Mouse (Mus musculus): ENCODE measurements at regions not wholly inside any gene's neighbourhood (a gene's known extent, or its start where the extent isn't known, plus 50 kb on each side); places are given as distances from the start of the nearest gene placed in this dataset.
A peak's percentile ranks its signal among the peaks of the same experiment; 100 is the strongest.

- WGBS: 92% methylated on average over 3 of the region's 3 CpGs
These were observed 287.4 kb upstream of the Pkdcc start for GRCm38 (mm10) chr17:82927681-82928080.

GRCm38 (mm10) chr17:82929511-82929910 is 285.6 kb upstream of the Pkdcc start:
- Histone ChIP-seq H3K9ac (no peak overlapping the region), H3K4me1 (0 out of 2 replicates have a peak, but pooled peaks cover 3% of the 10 kb centered on the region), H3K27me3 (no peaks in the 10 kb centered on the region), H3K9me3 (no peaks in the 10 kb centered on the region), H3K4me2 (no peak overlapping the region), H3K36me3 (replicated peaks) (no peaks in the 10 kb centered on the region), H3K27ac (peak overlapping the region; percentile 19; the same call in 1 of the 2 replicates), H3K4me3 (replicated peaks) (no peak overlapping the region)
- WGBS: 31% methylated on average over 3 of the region's 3 CpGs
- peak; percentile 77; the same call in 1 of the 2 replicates for ATAC-seq (ENCODE audit: low FRiP score)

More at GRCm38 (mm10) chr17:82927681-82928080, 287.4 kb upstream of the Pkdcc start:
- no peak overlapping the region for H3K27ac ChIP-seq
- no peak overlapping the region for H3K4me3 ChIP-seq (replicated peaks)
- no peaks in the 10 kb centered on the region for H3K36me3 ChIP-seq (replicated peaks)
- no peak overlapping the region for H3K4me2 ChIP-seq
- no peaks in the 10 kb centered on the region for H3K9me3 ChIP-seq
- H3K4me1 ChIP-seq: 0 out of 2 replicates have a peak, but pooled peaks cover 3% of the 10 kb centered on the region
- no peak overlapping the region for H3K9ac ChIP-seq
- ATAC-seq (ENCODE audit: low FRiP score): no peak
- H3K27me3 ChIP-seq: no peaks in the 10 kb centered on the region

GRCm38 (mm10) chr17:82930738-82931137 is 284.4 kb upstream of the Pkdcc start:
- Histone ChIP-seq H3K4me2 (no peak overlapping the region), H3K27ac (no peak overlapping the region), H3K4me1 (0 out of 2 replicates have a peak, but pooled peaks cover 3% of the 10 kb centered on the region), H3K9ac (no peak overlapping the region), H3K9me3 (no peaks in the 10 kb centered on the region), H3K27me3 (no peaks in the 10 kb centered on the region), H3K4me3 (replicated peaks) (no peak overlapping the region), H3K36me3 (replicated peaks) (no peaks in the 10 kb centered on the region)
- whole genome bisulfite sequencing: 57% methylated on average over 1 of the region's 1 CpGs
- no peak for ATAC-seq (ENCODE audit: low FRiP score)

GRCm38 (mm10) chr17:82931476-82931875 is 283.6 kb upstream of the Pkdcc start:
- H3K9ac ChIP-seq: no peak overlapping the region
- H3K9me3 ChIP-seq: no peaks in the 10 kb centered on the region
- 0 out of 2 replicates have a peak, but pooled peaks cover 3% of the 10 kb centered on the region for H3K4me1 ChIP-seq
- no peak overlapping the region for H3K27ac ChIP-seq
- H3K4me2 ChIP-seq: no peak overlapping the region
- WGBS: 97% methylated on average over 4 of the region's 4 CpGs
- H3K4me3 ChIP-seq (replicated peaks): no peak overlapping the region
- no peaks in the 10 kb centered on the region for H3K36me3 ChIP-seq (replicated peaks)
- ATAC-seq (ENCODE audit: low FRiP score): no peak
- H3K27me3 ChIP-seq: no peaks in the 10 kb centered on the region

GRCm38 (mm10) chr17:82936836-82937235 is 278.3 kb upstream of the Pkdcc start:
- H3K9ac ChIP-seq: no peak overlapping the region
- no peaks in the 10 kb centered on the region for H3K4me1 ChIP-seq
- H3K27ac ChIP-seq: no peak overlapping the region
- no peaks in the 10 kb centered on the region for H3K36me3 ChIP-seq (replicated peaks)
- no peaks in the 10 kb centered on the region for H3K27me3 ChIP-seq
- no peak overlapping the region for H3K4me2 ChIP-seq
- 73% methylated on average over 3 of the region's 3 CpGs for WGBS
- no peak for ATAC-seq (ENCODE audit: low FRiP score)
- no peak overlapping the region for H3K4me3 ChIP-seq (replicated peaks)
- H3K9me3 ChIP-seq: no peaks in the 10 kb centered on the region

GRCm38 (mm10) chr17:82946083-82946482 is 269.0 kb upstream of the Pkdcc start:
- H3K27ac ChIP-seq: no peak overlapping the region
- H3K4me3 ChIP-seq (replicated peaks): no peak overlapping the region
- no peaks in the 10 kb centered on the region for H3K36me3 ChIP-seq (replicated peaks)
- 61% methylated on average over 4 of the region's 4 CpGs for WGBS
- no peaks in the 10 kb centered on the region for H3K27me3 ChIP-seq
- H3K9me3 ChIP-seq: no peaks in the 10 kb centered on the region
- ATAC-seq (ENCODE audit: low FRiP score): no peak
- no peak overlapping the region for H3K4me2 ChIP-seq
- H3K4me1 ChIP-seq: no peaks in the 10 kb centered on the region
- H3K9ac ChIP-seq: no peak overlapping the region

- Histone ChIP-seq H3K9ac (no peak overlapping the region), H3K4me3 (replicated peaks) (no peak overlapping the region), H3K4me2 (no peak overlapping the region), H3K27me3 (no peaks in the 10 kb centered on the region), H3K4me1 (no peaks in the 10 kb centered on the region), H3K36me3 (replicated peaks) (no peaks in the 10 kb centered on the region), H3K9me3 (no peaks in the 10 kb centered on the region), H3K27ac (no peak overlapping the region)
- WGBS: 41% methylated on average over 4 of the region's 4 CpGs
- ATAC-seq (ENCODE audit: low FRiP score): no peak
These were observed 265.3 kb upstream of the Pkdcc start for GRCm38 (mm10) chr17:82949794-82950193.

GRCm38 (mm10) chr17:82950268-82950667 is 264.8 kb upstream of the Pkdcc start:
- no peaks in the 10 kb centered on the region for H3K27me3 ChIP-seq
- H3K27ac ChIP-seq: no peak overlapping the region
- no peak overlapping the region for H3K4me2 ChIP-seq
- no peaks in the 10 kb centered on the region for H3K4me1 ChIP-seq
- no peak overlapping the region for H3K4me3 ChIP-seq (replicated peaks)
- H3K36me3 ChIP-seq (replicated peaks): no peaks in the 10 kb centered on the region
- no peak for ATAC-seq (ENCODE audit: low FRiP score)
- H3K9ac ChIP-seq: no peak overlapping the region
- WGBS: 74% methylated on average over 14 of the region's 14 CpGs
- H3K9me3 ChIP-seq: no peaks in the 10 kb centered on the region

GRCm38 (mm10) chr17:82957409-82957808 is 257.7 kb upstream of the Pkdcc start:
- 48% methylated on average over 4 of the region's 4 CpGs for WGBS
- peak; percentile 49; the same call in 1 of the 2 replicates for ATAC-seq (ENCODE audit: low FRiP score)

GRCm38 (mm10) chr17:82963374-82963773 is 251.7 kb upstream of the Pkdcc start:
- no peaks in the 10 kb centered on the region for H3K4me1 ChIP-seq
- H3K27me3 ChIP-seq: no peaks in the 10 kb centered on the region
- WGBS: 90% methylated on average over 3 of the region's 3 CpGs
- no peak overlapping the region for H3K27ac ChIP-seq
- ATAC-seq (ENCODE audit: low FRiP score): no peak
- no peaks in the 10 kb centered on the region for H3K36me3 ChIP-seq (replicated peaks)
- H3K9me3 ChIP-seq: no peaks in the 10 kb centered on the region
- H3K4me2 ChIP-seq: no peak overlapping the region
- H3K4me3 ChIP-seq (replicated peaks): no peak overlapping the region
- no peak overlapping the region for H3K9ac ChIP-seq

More at GRCm38 (mm10) chr17:82957409-82957808, 257.7 kb upstream of the Pkdcc start:
- H3K36me3 ChIP-seq (replicated peaks): no peaks in the 10 kb centered on the region
- H3K4me1 ChIP-seq: no peaks in the 10 kb centered on the region
- H3K4me3 ChIP-seq (replicated peaks): no peak overlapping the region
- H3K27ac ChIP-seq: no peak overlapping the region
- H3K9me3 ChIP-seq: no peaks in the 10 kb centered on the region
- no peak overlapping the region for H3K9ac ChIP-seq
- no peak overlapping the region for H3K4me2 ChIP-seq
- H3K27me3 ChIP-seq: no peaks in the 10 kb centered on the region

GRCm38 (mm10) chr17:82999710-83000109 is 215.4 kb upstream of the Pkdcc start:
- Histone ChIP-seq H3K36me3 (replicated peaks) (no peaks in the 10 kb centered on the region), H3K4me3 (replicated peaks) (no peak overlapping the region), H3K27ac (no peak overlapping the region), H3K9me3 (no peaks in the 10 kb centered on the region), H3K4me2 (no peak overlapping the region), H3K9ac (no peak overlapping the region), H3K27me3 (no peaks in the 10 kb centered on the region), H3K4me1 (no peaks in the 10 kb centered on the region)
- no peak for ATAC-seq (ENCODE audit: low FRiP score)
- 83% methylated on average over 10 of the region's 10 CpGs for WGBS

GRCm38 (mm10) chr17:83000411-83000810 is 214.7 kb upstream of the Pkdcc start:
- 78% methylated on average over 8 of the region's 8 CpGs for WGBS
- H3K4me3 ChIP-seq (replicated peaks): no peak overlapping the region
- H3K27ac ChIP-seq: no peak overlapping the region
- H3K9ac ChIP-seq: no peak overlapping the region
- no peak overlapping the region for H3K4me2 ChIP-seq
- H3K36me3 ChIP-seq (replicated peaks): no peaks in the 10 kb centered on the region
- no peaks in the 10 kb centered on the region for H3K9me3 ChIP-seq
- no peaks in the 10 kb centered on the region for H3K4me1 ChIP-seq
- ATAC-seq (ENCODE audit: low FRiP score): no peak
- no peaks in the 10 kb centered on the region for H3K27me3 ChIP-seq

GRCm38 (mm10) chr17:83001567-83001966 is 213.5 kb upstream of the Pkdcc start:
- Histone ChIP-seq H3K36me3 (replicated peaks) (no peaks in the 10 kb centered on the region), H3K27ac (no peak overlapping the region), H3K4me3 (replicated peaks) (no peak overlapping the region), H3K4me2 (no peak overlapping the region), H3K9me3 (no peaks in the 10 kb centered on the region), H3K9ac (no peak overlapping the region), H3K4me1 (no peaks in the 10 kb centered on the region), H3K27me3 (no peaks in the 10 kb centered on the region)
- 19% methylated on average over 2 of the region's 2 CpGs for WGBS
- ATAC-seq (ENCODE audit: low FRiP score): peak; percentile 67; the same call in 1 of the 2 replicates

All from forebrain, embryonic 12.5 days (tissue).